ENCODE assay signal across 8 mouse cellular contexts in genomic region chr17:29395381-29395780, GRCm38 (mm10). TPM values are rescaled to one million over a fixed set of nuclear protein-coding genes. Genes with fewer than 3 reads are reported as not detected.
A peak's percentile ranks its signal among the peaks of the same experiment; 100 is the strongest.
DNase-seq lines count a peak whose midpoint lies in the region; ATAC-seq and TF ChIP-seq lines count a peak whose summit lies in the region.

No protein-coding gene starts in this region.

- H3K27ac ChIP-seq in heart, embryonic 13.5 days (replicated peaks) = 0 out of 2 replicates have a peak overlapping the region, but pooled peaks have one; percentile 28
- peak overlapping the region; percentile 57 for H3K27ac ChIP-seq in lung, embryonic 16.5 days (ENCODE audit: low read length)
- peak overlapping the region; percentile 24 for H3K27ac ChIP-seq in stomach, postnatal 0 days (replicated peaks)

- no peaks in the 10 kb centered on the region for H3K27me3 ChIP-seq in heart, embryonic 13.5 days (replicated peaks)
- H3K27me3 ChIP-seq in lung, embryonic 16.5 days (ENCODE audit: control insufficient read depth, insufficient read depth, low read depth, low read length) = no peaks in the 10 kb centered on the region
- H3K27me3 ChIP-seq in stomach, postnatal 0 days (ENCODE audit: control insufficient read depth, insufficient read depth, low read length) = no peaks in the 10 kb centered on the region

- no peak overlapping the region for H3K4me3 ChIP-seq in heart, embryonic 13.5 days
- no peak overlapping the region for H3K4me3 ChIP-seq in lung, embryonic 16.5 days (ENCODE audit: low read length)
- no peak overlapping the region for H3K4me3 ChIP-seq in stomach, postnatal 0 days (ENCODE audit: low read depth, low read length)

- no peak for TF ChIP-seq EP300 in stomach, postnatal 0 days (optimal IDR thresholded peaks at IDR 0.05)

- H3K9ac ChIP-seq in heart, embryonic 13.5 days = no peak overlapping the region
- H3K9ac ChIP-seq in lung, embryonic 16.5 days (ENCODE audit: low read length) = no peak overlapping the region
- H3K9ac ChIP-seq in stomach, postnatal 0 days (ENCODE audit: low read length) = no peak overlapping the region

- H3K36me3 ChIP-seq in heart, embryonic 13.5 days = no peaks in the 10 kb centered on the region
- H3K36me3 ChIP-seq in lung, embryonic 16.5 days (ENCODE audit: control insufficient read depth, insufficient read depth, low read length) = no peaks in the 10 kb centered on the region
- no peaks in the 10 kb centered on the region for H3K36me3 ChIP-seq in stomach, postnatal 0 days (ENCODE audit: control insufficient read depth, insufficient read depth, low read length)

- DNase-seq in adrenal gland, postnatal 14 days = peak; percentile 54
- no peak for DNase-seq in adrenal gland, adult 8-10 months
- DNase-seq in stomach, postnatal 0 days (ENCODE audit: low spot score) = no peak
- DNase-seq in embryo, embryonic 11 days = no peak
- no peak for DNase-seq in left cerebral cortex, adult 9 months (ENCODE audit: low spot score in 2 of 2)
- no peak for DNase-seq in frontal cortex, adult 2 months (ENCODE audit: extremely low spot score in 1 of 2, low spot score in 1 of 2)

- H3K4me1 ChIP-seq in heart, embryonic 13.5 days = peaks cover 66% of the 10 kb centered on the region
- H3K4me1 ChIP-seq in lung, embryonic 16.5 days (replicated peaks; ENCODE audit: control insufficient read depth, insufficient read depth, low read length) = peaks cover 18% of the 10 kb centered on the region
- H3K4me1 ChIP-seq in stomach, postnatal 0 days (replicated peaks; ENCODE audit: control insufficient read depth, insufficient read depth) = peaks cover 6% of the 10 kb centered on the region; the same call in 1 of the 2 replicates

- H3K9me3 ChIP-seq in heart, embryonic 13.5 days = no peaks in the 10 kb centered on the region
- no peaks in the 10 kb centered on the region for H3K9me3 ChIP-seq in lung, embryonic 16.5 days (ENCODE audit: control insufficient read depth, low read length)
- H3K9me3 ChIP-seq in stomach, postnatal 0 days (ENCODE audit: control insufficient read depth, low read length) = no peaks in the 10 kb centered on the region

- TF ChIP-seq CTCF in stomach, postnatal 0 days (IDR thresholded peaks at IDR 0.05; ENCODE audit: low read depth) = no peak

- no peak overlapping the region for H3K4me2 ChIP-seq in heart, embryonic 13.5 days
- H3K4me2 ChIP-seq in lung, embryonic 16.5 days (ENCODE audit: low read depth, low read length) = no peak overlapping the region
- H3K4me2 ChIP-seq in stomach, postnatal 0 days (replicated peaks; ENCODE audit: low read depth) = no peak overlapping the region

- no peak for ATAC-seq in heart, embryonic 13.5 days (ENCODE audit: extremely low read depth, insufficient number of reproducible peaks, low FRiP score, low TSS enrichment)
- ATAC-seq in lung, embryonic 16.5 days (ENCODE audit: low read depth) = no peak
- no peak for ATAC-seq in stomach, postnatal 0 days (ENCODE audit: low FRiP score, low TSS enrichment)

- WGBS in heart, embryonic 13.5 days = 44% methylated on average over 7 of the region's 7 CpGs
- WGBS in lung, embryonic 16.5 days = 56% methylated on average over 7 of the region's 7 CpGs
- 70% methylated on average over 7 of the region's 7 CpGs for WGBS in stomach, postnatal 0 days

RNA-seq across cellular contexts. Expression of gene Fgd2, which starts 34.7 kb away (rescaled TPM):
- total RNA-seq in adrenal gland, postnatal 14 days (2021) = 2.2 and 11.5 TPM in 2 replicates
- total RNA-seq in adrenal gland, adult 8-10 months (2022) = 10 to 100 TPM in 1 of 4 experiments, 1 to 10 TPM in 3; 2.1 to 11.1 (median 6.9) TPM
- 3.4 and 3.8 TPM in 2 replicates for polyA plus RNA-seq in heart, embryonic 13.5 days (2015; fragmentation: Nextera tagmentation; extraction: Ambion mirVana)
- 21.7 and 24.0 TPM in 2 replicates for polyA plus RNA-seq in lung, embryonic 16.5 days (2015; fragmentation: Nextera tagmentation; extraction: Ambion mirVana)
- 5.9 and 8.2 TPM in 2 replicates for polyA plus RNA-seq in stomach, postnatal 0 days (2015; fragmentation: Nextera tagmentation; extraction: Ambion mirVana)
- polyA plus RNA-seq in frontal cortex, adult 2 months (2012; rRNA removed) = 11.0 and 14.7 TPM in 2 replicates

RNA-seq across cellular contexts. Expression of gene Mtch1, which starts 47.6 kb away (rescaled TPM):
- 300 and 316 TPM in 2 replicates for total RNA-seq in adrenal gland, postnatal 14 days (2021)
- total RNA-seq in adrenal gland, adult 8-10 months (2022) = 100 to 1,000 TPM; 236 to 274 (median 253) TPM
- polyA plus RNA-seq in heart, embryonic 13.5 days (2015; fragmentation: Nextera tagmentation; extraction: Ambion mirVana) = 276 and 287 TPM in 2 replicates
- polyA plus RNA-seq in lung, embryonic 16.5 days (2015; fragmentation: Nextera tagmentation; extraction: Ambion mirVana) = 208 and 265 TPM in 2 replicates
- 189 and 201 TPM in 2 replicates for polyA plus RNA-seq in stomach, postnatal 0 days (2015; fragmentation: Nextera tagmentation; extraction: Ambion mirVana)
- polyA plus RNA-seq in frontal cortex, adult 2 months (2012; rRNA removed) = 548 and 552 TPM in 2 replicates
